Mouse (Mus musculus): ENCODE data around the gene Agfg1. TPM values are rescaled to one million over a fixed set of nuclear protein-coding genes. Genes with fewer than 3 reads are reported as not detected.

Gene Agfg1
- total RNA-seq (2023), result 51.6 and 51.8 TPM in 2 replicates

GRCm38 (mm10) chr1:82839296-82839613 is at the start of gene Agfg1:
TSS of gene Agfg1 (plus strand) at chr1:82839483.

GRCm38 (mm10) chr1:82913025-82913424 is 73.7 kb downstream of the Agfg1 start, which contains the start of gene A030005L19Rik:
TSS of gene A030005L19Rik (plus strand) at chr1:82913325.

GRCm38 (mm10) chr1:82924650-82925049 is 85.4 kb downstream of the Agfg1 start, which contains the start of gene A030014E15Rik:
TSS of gene A030014E15Rik (plus strand) at chr1:82924917.

GRCm38 (mm10) chr1:82931326-82931725 is 92.0 kb downstream of the Agfg1 start, which contains the start of gene Gm6217:
TSS of gene Gm6217 (minus strand) at chr1:82931399.

GRCm38 (mm10) chr1:82943295-82943694 is 104.0 kb downstream of the Agfg1 start, which contains the start of gene A030003K21Rik:
TSS of gene A030003K21Rik (minus strand) at chr1:82943388.

Other genes starting within 250 kb of the Agfg1 start
- 110 and 118 TPM in 2 replicates for gene Mff, start 114.6 kb upstream of the Agfg1 start, total RNA-seq (2023)
- gene Tm4sf20, start 71.0 kb upstream of the Agfg1 start, total RNA-seq (2023), result not detected in 2 replicates
- gene Gm47791, start 68.2 kb upstream of the Agfg1 start, total RNA-seq (2023), result not detected in 2 replicates
- 0.82 TPM in 1 of 2 replicates, not detected in the other for gene A030005L19Rik, start 73.8 kb downstream of the Agfg1 start, total RNA-seq (2023)
- gene A030014E15Rik, start 85.4 kb downstream of the Agfg1 start, total RNA-seq (2023), result not detected in 2 replicates
- not detected in 2 replicates for gene Gm6217, start 91.9 kb downstream of the Agfg1 start, total RNA-seq (2023)
- gene A030003K21Rik, start 103.9 kb downstream of the Agfg1 start, total RNA-seq (2023), result not detected in 2 replicates
- gene Gm7544, start 116.5 kb downstream of the Agfg1 start, total RNA-seq (2023), result not detected in 2 replicates
- gene Gm47955, start 120.8 kb downstream of the Agfg1 start, total RNA-seq (2023), result not detected in 2 replicates
- not detected in 2 replicates for gene Gm47959, start 161.1 kb downstream of the Agfg1 start, total RNA-seq (2023)
- gene Slc19a3, start 199.0 kb downstream of the Agfg1 start, total RNA-seq (2023), result not detected in 2 replicates
- not detected in 2 replicates for gene Krtap28-10, start 203.0 kb downstream of the Agfg1 start, total RNA-seq (2023)
- gene Gm47969, start 205.4 kb downstream of the Agfg1 start, total RNA-seq (2023), result not detected in 2 replicates
- not detected in 2 replicates for gene A030005K14Rik, start 219.9 kb downstream of the Agfg1 start, total RNA-seq (2023)
- gene Krtap28-13, start 221.4 kb downstream of the Agfg1 start, total RNA-seq (2023), result not detected in 2 replicates

Data from neutrophil, adult 65 days (primary cell).